Mouse (Mus musculus) forebrain, postnatal 0 days (tissue): ENCODE measurements around the gene 1700024P04Rik. TPM values are rescaled to one million over a fixed set of nuclear protein-coding genes. Genes with fewer than 3 reads are reported as not detected.
"Not testable (repeated sequence)": the region's sequence is repeated elsewhere in the genome, so short reads cannot be mapped to it uniquely, and the experiment has no call there.

Source experiments
- ATAC-seq: fragments of 200-750 bp; cut with Nextera tagmentation; 2 replicates; pipeline ENCODE4 v1.8.0; 2017; ENCODE audit warnings: mild to moderate bottlenecking, moderate library complexity
- DNase-seq: peaks from one replicate; pipeline ENCODE4 v3.0.0-alpha.2; 2015
- H3K27ac ChIP-seq: fragments of 300-500 bp; sonication (generic); 2 replicates; pipeline ENCODE4 v1.5.1; 2014; ENCODE audit warnings: low read depth, mild to moderate bottlenecking, antibody characterized with exemption, low read length, moderate library complexity, mixed read lengths
- H3K27me3 ChIP-seq: fragments of 300-500 bp; sonication (generic); 2 replicates; pipeline ENCODE4 v1.6.1; 2014; ENCODE audit warnings: mild to moderate bottlenecking, low read length, mixed read lengths; ENCODE audit not compliant: insufficient read depth
- H3K36me3 ChIP-seq: fragments of 300-500 bp; sonication (generic); 2 replicates; pipeline ENCODE4 v1.6.1; 2014; ENCODE audit warnings: mild to moderate bottlenecking, moderate library complexity; ENCODE audit not compliant: insufficient read depth
- H3K4me1 ChIP-seq: fragments of 300-500 bp; sonication (generic); 2 replicates; pipeline ENCODE4 v1.6.1; 2014; ENCODE audit warnings: antibody characterized with exemption; ENCODE audit not compliant: insufficient read depth
- H3K4me2 ChIP-seq: fragments of 300-500 bp; sonication (generic); 2 replicates; pipeline ENCODE4 v1.6.1; 2014; ENCODE audit warnings: low read depth, mild to moderate bottlenecking, moderate library complexity
- H3K4me3 ChIP-seq: fragments of 300-500 bp; sonication (generic); 2 replicates; pipeline ENCODE4 v1.5.1; 2014; ENCODE audit warnings: low read depth, low read length, mixed read lengths
- H3K9ac ChIP-seq: fragments of 300-500 bp; sonication (generic); 2 replicates; pipeline ENCODE4 v1.6.1; 2014; ENCODE audit warnings: mild to moderate bottlenecking
- H3K9me3 ChIP-seq: fragments of 300-500 bp; sonication (generic); 2 replicates; pipeline ENCODE4 v1.6.1; 2016; ENCODE audit warnings: low read length
- CTCF ChIP-seq: sonication (generic); IDR thresholded peaks from 2 replicates; pipeline ENCODE4 v1.5.1; 2016; ENCODE audit warnings: antibody characterized with exemption, control low read depth, low read depth
- WGBS: fragments of 180-500 bp; shearing (Covaris S2); extraction: QIAGEN DNeasy Blood & Tissue Kit; methylation state at CpG from one replicate; pipeline ENCODE4 v1.1.7; 2014; 5-methylcytosine and 5-hydroxymethylcytosine counted together
- polyA plus RNA-seq: library from polyadenylated mRNA; unstranded; fragments of >200 nt; fragmentation: Nextera tagmentation; extraction: Ambion mirVana; gene quantifications from 2 replicates; pipeline ENCODE4 v1.2.1, GENCODE M21; 2015
- total RNA-seq: library from RNA; depleted of rRNA; stranded (reverse); fragments of >200 nt; gene quantifications from 2 replicates; pipeline ENCODE4 v1.2.3, GENCODE M21; 2014

The 1700024P04Rik gene
- total and polyA plus RNA-seq, 2 experiments from 2014 or later: not detected

DNA sequence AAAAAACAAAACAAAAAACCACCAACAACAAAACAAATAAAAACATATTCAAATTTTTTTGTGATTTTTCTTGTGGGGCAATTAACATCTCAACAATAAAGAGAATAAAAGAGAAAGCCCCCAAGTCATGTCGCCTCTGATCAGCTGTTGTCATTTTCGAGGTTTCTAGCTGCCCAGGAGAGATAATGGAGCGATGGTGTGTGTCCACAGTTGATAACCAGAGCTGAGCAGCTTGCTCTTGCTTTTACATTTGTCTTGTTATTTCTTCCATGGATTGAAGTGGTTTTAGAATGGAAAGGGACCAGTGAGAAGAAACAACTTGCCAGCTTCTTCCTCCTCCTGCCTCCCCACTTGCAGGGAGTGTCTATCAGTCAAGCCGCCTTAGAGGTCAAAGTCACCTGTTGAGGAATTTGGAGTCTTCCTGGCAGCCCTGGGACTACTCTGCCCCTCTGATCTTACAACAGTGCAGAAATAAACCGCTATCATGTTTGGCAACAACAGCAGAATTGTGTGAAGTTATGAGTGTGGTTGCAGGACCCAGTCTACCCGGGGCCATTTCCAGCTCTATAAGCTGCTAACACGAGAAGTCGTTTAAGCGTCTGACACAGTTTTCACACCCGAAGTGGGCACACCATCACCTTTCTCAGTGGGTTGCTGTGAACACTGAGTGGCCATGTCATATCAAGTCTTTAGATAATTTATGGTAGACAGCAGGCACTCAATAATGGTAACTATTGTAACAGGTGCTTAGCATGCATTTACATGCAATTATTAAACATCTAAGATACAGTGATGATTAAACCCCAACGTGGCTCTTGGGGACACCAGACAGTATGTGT is 35.7 kb upstream of the 1700024P04Rik start:
- Histone ChIP-seq H3K4me2 (no peak overlapping the region), H3K9me3 (no peaks in the 10 kb centered on the region), H3K4me1 (no peaks in the 10 kb centered on the region), H3K9ac (no peak overlapping the region), H3K36me3 (no peaks in the 10 kb centered on the region), H3K27me3 (no peaks in the 10 kb centered on the region), H3K27ac (no peak overlapping the region), H3K4me3 (no peak overlapping the region)
- TF ChIP-seq CTCF: no peak
- no peak for ATAC-seq
- 91% methylated on average over 11 of the region's 11 CpGs for WGBS
- DNase-seq: no peak

DNA sequence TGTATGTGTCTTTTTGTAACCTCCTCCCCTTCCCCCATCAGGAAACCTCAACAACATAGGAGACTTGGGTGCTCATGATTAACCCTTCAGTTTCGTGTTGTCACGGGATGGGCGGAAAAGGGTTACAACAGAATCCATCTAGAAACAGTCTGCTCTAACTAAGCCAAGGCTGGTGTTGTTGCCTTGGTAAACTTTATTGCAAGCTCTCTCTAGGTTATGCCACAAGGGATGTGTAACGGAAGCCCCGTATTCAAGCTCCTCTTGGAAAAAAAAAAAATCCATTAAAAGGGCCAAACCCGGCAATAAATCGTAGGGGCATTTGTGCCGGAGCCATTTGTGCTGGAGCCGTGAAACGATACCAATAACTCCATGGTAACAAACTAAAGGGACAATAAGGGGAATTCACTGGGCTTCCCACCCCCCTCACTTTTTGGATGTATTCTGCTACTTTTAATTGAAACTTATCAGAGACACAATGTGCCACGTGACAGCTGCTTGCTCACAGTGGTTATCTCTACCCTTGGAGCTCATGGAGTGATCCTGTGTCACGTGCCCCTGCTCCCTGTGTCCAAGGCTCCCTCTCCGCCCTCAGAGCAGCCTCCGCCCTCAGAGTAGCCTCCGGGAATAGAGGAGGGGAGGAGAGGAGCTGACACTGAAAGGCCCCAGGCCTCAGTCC is 34.3 kb upstream of the 1700024P04Rik start:
- no peak for ATAC-seq
- no peaks in the 10 kb centered on the region for H3K36me3 ChIP-seq
- H3K27ac ChIP-seq: no peak overlapping the region
- 49% methylated on average over 15 of the region's 15 CpGs for WGBS
- TF ChIP-seq CTCF: no peak
- no peak overlapping the region for H3K4me3 ChIP-seq
- H3K27me3 ChIP-seq: no peaks in the 10 kb centered on the region
- no peak for DNase-seq
- no peaks in the 10 kb centered on the region for H3K9me3 ChIP-seq
- H3K4me2 ChIP-seq: no peak overlapping the region
- no peaks in the 10 kb centered on the region for H3K4me1 ChIP-seq
- no peak overlapping the region for H3K9ac ChIP-seq

GRCm38 (mm10) chr13:99016696-99017095 is 32.3 kb upstream of the 1700024P04Rik start:
- no peaks in the 10 kb centered on the region for H3K36me3 ChIP-seq
- no peak overlapping the region for H3K4me2 ChIP-seq
- H3K9ac ChIP-seq: no peak overlapping the region
- H3K27me3 ChIP-seq: no peaks in the 10 kb centered on the region
- WGBS: 74% methylated on average over 4 of the region's 4 CpGs
- no peak for DNase-seq
- no peak for TF ChIP-seq CTCF
- no peak for ATAC-seq
- no peak overlapping the region for H3K27ac ChIP-seq
- no peaks in the 10 kb centered on the region for H3K4me1 ChIP-seq
- H3K4me3 ChIP-seq: no peak overlapping the region
- no peaks in the 10 kb centered on the region for H3K9me3 ChIP-seq

DNA sequence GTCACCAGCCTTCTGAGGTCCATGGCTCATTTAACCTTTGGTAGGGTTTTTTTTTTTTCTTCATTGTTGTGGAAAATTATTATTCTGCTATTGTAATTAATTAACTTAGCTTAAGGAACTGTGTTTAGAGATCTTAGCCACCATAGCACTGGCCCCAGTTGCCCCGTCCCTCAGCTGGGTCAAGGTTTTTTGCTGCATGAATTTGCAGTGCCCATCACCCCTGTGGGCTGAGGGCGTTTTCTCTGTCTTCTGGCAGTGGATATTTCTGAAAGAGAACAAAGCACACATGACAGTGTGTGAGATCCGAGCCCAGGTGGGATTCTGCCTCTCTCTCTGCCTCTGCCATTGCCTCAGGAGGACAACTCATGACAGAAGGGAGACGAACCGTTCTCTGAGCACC is 28.5 kb upstream of the 1700024P04Rik start:
- H3K27me3 ChIP-seq: no peaks in the 10 kb centered on the region
- H3K4me1 ChIP-seq: no peaks in the 10 kb centered on the region
- ATAC-seq (no peak), DNase-seq (no peak)
- no peaks in the 10 kb centered on the region for H3K36me3 ChIP-seq
- H3K4me2 ChIP-seq: no peak overlapping the region
- H3K9ac ChIP-seq: no peak overlapping the region
- H3K27ac ChIP-seq: no peak overlapping the region
- H3K4me3 ChIP-seq: no peak overlapping the region
- no peak for TF ChIP-seq CTCF
- no peaks in the 10 kb centered on the region for H3K9me3 ChIP-seq
- 72% methylated on average over 5 of the region's 5 CpGs for WGBS

DNA sequence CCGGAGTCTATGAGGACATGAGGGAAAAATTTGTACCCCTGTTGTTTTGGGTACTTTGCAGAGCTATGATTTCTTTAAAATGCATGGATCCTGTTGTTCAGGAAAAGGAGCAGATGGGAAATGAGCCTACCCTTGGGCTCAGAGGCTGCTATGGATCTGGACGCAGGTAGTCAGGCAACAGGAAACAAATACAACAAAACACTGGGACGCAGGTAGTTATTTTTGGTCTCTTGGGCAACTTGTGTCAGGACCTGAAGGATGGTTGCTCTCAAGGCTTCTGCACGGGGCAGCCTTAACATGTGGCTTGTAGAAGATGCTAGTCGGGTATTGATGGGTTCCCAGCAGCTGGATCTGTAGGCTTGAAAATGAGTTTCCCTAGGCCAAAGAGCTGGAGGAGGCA is 23.6 kb upstream of the 1700024P04Rik start:
- H3K27me3 ChIP-seq: no peaks in the 10 kb centered on the region
- H3K4me2 ChIP-seq: no peak overlapping the region
- no peaks in the 10 kb centered on the region for H3K4me1 ChIP-seq
- no peaks in the 10 kb centered on the region for H3K9me3 ChIP-seq
- no peak overlapping the region for H3K27ac ChIP-seq
- DNase-seq (no peak), ATAC-seq (no peak)
- H3K9ac ChIP-seq: no peak overlapping the region
- H3K36me3 ChIP-seq: no peaks in the 10 kb centered on the region
- WGBS: 90% methylated on average over 5 of the region's 5 CpGs
- no peak overlapping the region for H3K4me3 ChIP-seq
- no peak for TF ChIP-seq CTCF

- Histone ChIP-seq H3K27ac (no peak overlapping the region), H3K36me3 (no peaks in the 10 kb centered on the region), H3K4me2 (no peak overlapping the region), H3K9me3 (no peaks in the 10 kb centered on the region), H3K4me3 (no peak overlapping the region), H3K27me3 (no peaks in the 10 kb centered on the region), H3K4me1 (no peaks in the 10 kb centered on the region), H3K9ac (no peak overlapping the region)
- no peak for TF ChIP-seq CTCF
- ATAC-seq (no peak), DNase-seq (no peak)
- 88% methylated on average over 17 of the region's 17 CpGs for WGBS
Observed at GRCm38 (mm10) chr13:99006389-99007099, 22.2 kb upstream of the 1700024P04Rik start.

DNA sequence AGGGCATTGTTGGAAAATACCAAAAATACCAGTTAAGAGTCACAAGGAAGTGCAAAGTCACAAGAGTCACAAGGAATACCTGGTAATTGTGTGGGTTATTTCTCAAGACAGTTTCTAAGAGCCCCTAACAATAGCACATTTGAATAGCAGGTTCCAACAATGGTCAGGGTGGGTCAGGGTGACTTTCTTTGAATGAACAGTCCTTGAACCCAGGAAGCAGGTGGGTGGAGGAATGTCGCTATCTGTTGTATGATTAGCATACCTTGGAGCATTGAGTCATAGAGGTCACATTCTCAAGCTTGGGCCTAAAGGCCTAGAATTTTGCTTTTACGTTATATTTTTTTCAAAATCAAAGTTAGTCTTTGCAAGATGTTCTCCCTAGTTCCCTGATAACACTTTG is 17.3 kb upstream of the 1700024P04Rik start:
- WGBS: 89% methylated on average over 2 of the region's 2 CpGs
- not testable (repeated sequence) for H3K36me3 ChIP-seq, H3K27ac ChIP-seq, H3K9ac ChIP-seq, H3K4me2 ChIP-seq, H3K4me3 ChIP-seq, H3K9me3 ChIP-seq, H3K27me3 ChIP-seq, DNase-seq, H3K4me1 ChIP-seq, ATAC-seq
